Mouse (Mus musculus): ENCODE measurements around the gene Taf1b. TPM values are rescaled to one million over a fixed set of nuclear protein-coding genes. Genes with fewer than 3 reads are reported as not detected.
"Not testable (repeated sequence)": the region's sequence is repeated elsewhere in the genome, so short reads cannot be mapped to it uniquely, and the experiment has no call there.

Gene Taf1b
- polyA plus RNA-seq, 1 experiment, result not detected

DNA sequence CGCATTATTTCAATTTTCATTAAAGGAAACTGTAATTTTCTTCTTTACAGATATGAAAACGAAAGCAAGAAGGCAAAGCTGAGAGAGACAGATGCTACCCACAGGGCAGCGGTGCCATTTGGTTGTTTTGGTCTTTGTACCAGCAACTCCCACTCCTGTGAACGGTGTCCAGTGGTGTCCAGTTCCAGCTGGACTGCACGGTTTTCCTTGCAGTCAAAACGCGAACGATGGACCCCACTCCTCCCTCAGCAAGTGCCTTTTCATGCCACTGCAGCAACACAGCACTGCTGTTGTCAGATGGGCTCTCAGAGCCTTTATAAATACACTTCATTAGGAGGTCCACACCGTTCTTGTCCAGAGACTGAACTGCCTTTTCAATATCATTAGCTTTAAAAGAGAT, 5.1 kb upstream of the Taf1b start:
- TF ChIP-seq POLR2A (IDR thresholded peaks at IDR 0.05; ENCODE audit: insufficient read depth, low read depth, low read length), result no peak
- TF ChIP-seq CTCF (IDR thresholded peaks at IDR 0.05; ENCODE audit: insufficient read depth, low read depth, low read length), result no peak
- H3K4me1 ChIP-seq (ENCODE audit: control insufficient read depth, insufficient read depth, low read length), result no peaks in the 10 kb centered on the region
- H3K4me3 ChIP-seq (ENCODE audit: insufficient read depth, low read depth, low read length), result no peak overlapping the region
- no peak overlapping the region for H3K27ac ChIP-seq (ENCODE audit: insufficient read depth, low read depth, low read length)
- WGBS, result 57% methylated on average over 9 of the region's 9 CpGs

DNA sequence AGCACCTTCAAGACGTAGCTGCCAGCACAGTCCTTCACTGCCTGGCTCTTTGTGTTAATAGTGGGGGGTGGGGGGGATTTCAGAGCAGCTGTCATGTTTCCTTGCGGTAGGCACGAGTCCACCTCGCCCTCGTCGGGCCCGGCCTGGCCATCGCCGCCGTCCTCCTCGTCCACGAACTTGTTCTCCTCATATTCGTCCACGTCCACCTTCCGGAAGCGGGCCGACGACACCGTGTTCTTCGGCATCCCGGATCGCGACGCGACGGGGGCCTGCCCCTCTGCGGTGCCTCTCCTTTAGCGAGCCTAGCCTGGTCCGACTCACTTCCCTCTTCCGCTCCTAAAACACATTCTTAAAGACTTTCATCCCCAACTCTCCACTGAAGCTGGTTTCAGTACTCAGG, 4.7 kb upstream of the Taf1b start:
- H3K4me3 ChIP-seq (ENCODE audit: insufficient read depth, low read depth, low read length), result 0 out of 2 replicates have a peak overlapping the region, but pooled peaks have one; percentile 27
- no peaks in the 10 kb centered on the region for H3K4me1 ChIP-seq (ENCODE audit: control insufficient read depth, insufficient read depth, low read length)
- WGBS, result 60% methylated on average over 30 of the region's 30 CpGs
- no peak overlapping the region for H3K27ac ChIP-seq (ENCODE audit: insufficient read depth, low read depth, low read length)
- TF ChIP-seq POLR2A (IDR thresholded peaks at IDR 0.05; ENCODE audit: insufficient read depth, low read depth, low read length) (no peak), CTCF (IDR thresholded peaks at IDR 0.05; ENCODE audit: insufficient read depth, low read depth, low read length) (no peak)

DNA sequence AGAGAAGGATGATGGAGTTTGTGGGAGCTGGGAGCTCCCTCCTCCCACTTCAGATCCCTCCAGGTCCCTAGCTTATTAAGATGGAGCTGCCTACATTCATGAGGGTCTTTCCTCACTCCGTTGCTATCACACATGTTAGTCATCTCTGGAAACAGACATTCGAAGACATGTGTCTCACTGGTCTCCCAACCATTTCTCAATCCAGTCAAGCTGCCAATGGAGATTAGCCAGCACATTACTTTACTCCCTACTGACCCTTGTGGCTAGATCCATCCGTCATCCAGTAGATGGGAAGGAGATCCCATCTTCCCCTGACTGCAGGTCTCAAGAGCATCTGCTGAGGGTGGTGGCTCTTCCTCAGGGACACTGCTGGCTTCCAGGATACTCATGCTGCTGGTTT, 3.4 kb upstream of the Taf1b start:
- H3K4me3 ChIP-seq (ENCODE audit: insufficient read depth, low read depth, low read length); H3K27ac ChIP-seq (ENCODE audit: insufficient read depth, low read depth, low read length); H3K4me1 ChIP-seq (ENCODE audit: control insufficient read depth, insufficient read depth, low read length): not testable (repeated sequence)
- 90% methylated on average over 3 of the region's 3 CpGs for WGBS

DNA sequence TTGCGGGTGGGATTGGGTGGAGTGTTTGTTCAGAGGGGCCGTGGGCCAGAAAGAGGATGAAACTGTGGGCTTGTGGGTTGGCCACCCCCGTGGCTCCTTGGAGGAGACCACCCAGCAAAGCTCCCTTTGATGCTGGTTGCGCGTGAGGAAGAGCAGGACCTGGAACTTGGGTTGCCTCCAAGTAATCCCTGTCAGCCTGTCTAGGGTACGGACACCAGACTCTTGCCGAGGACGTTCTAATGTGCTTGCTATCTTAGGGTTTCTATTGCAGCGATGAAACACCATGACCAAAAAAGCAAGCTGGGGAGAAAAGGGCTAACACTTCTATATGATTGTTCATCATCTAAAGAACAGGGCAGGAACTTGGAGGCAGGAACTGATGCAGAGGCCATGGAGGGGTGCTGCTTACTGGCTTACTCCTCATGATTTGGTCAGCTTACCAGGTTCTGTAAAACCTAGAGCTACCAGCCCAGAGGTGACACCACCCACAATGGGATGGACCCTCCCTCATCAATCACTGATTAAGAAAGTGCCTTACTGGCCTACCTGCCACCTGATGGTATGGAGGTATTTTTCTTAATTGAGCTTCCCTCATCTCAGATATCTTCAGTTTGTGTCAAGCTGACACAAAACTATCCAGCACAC, 804 bp downstream of the Taf1b start:
- Histone ChIP-seq H3K27ac (ENCODE audit: insufficient read depth, low read depth, low read length) (0 out of 2 replicates have a peak overlapping the region, but pooled peaks have one; percentile 71), H3K4me3 (ENCODE audit: insufficient read depth, low read depth, low read length) (peak overlapping the region; percentile 99)
- H3K4me1 ChIP-seq (ENCODE audit: control insufficient read depth, insufficient read depth, low read length), result not testable (repeated sequence)
- WGBS, result under 1% methylated on average over 9 of the region's 9 CpGs

DNA sequence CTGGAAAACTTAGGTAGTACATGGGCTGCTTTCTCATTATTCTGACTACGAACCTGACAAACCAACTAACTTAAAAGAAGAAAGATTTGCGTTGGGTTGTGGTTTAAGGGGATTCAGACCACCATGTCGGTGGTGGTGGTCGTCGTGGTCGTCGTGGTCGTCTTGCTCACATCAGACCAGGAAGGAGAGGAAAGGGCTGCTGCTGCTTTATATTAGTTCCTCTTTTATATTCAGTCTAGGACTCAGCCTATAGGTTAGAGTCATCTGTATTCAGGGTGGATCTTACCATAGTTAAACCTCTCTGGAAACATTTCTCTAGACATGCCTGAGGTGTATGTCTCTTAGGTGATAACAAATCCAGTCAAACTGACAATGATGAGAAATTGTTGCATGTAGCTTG, 19.0 kb downstream of the Taf1b start:
- TF ChIP-seq CTCF (IDR thresholded peaks at IDR 0.05; ENCODE audit: insufficient read depth, low read depth, low read length) (no peak), POLR2A (IDR thresholded peaks at IDR 0.05; ENCODE audit: insufficient read depth, low read depth, low read length) (no peak)
- Histone ChIP-seq H3K4me3 (ENCODE audit: insufficient read depth, low read depth, low read length) (no peak overlapping the region), H3K4me1 (ENCODE audit: control insufficient read depth, insufficient read depth, low read length) (no peaks in the 10 kb centered on the region), H3K27ac (ENCODE audit: insufficient read depth, low read depth, low read length) (no peak overlapping the region)
- 92% methylated on average over 8 of the region's 8 CpGs for WGBS

DNA sequence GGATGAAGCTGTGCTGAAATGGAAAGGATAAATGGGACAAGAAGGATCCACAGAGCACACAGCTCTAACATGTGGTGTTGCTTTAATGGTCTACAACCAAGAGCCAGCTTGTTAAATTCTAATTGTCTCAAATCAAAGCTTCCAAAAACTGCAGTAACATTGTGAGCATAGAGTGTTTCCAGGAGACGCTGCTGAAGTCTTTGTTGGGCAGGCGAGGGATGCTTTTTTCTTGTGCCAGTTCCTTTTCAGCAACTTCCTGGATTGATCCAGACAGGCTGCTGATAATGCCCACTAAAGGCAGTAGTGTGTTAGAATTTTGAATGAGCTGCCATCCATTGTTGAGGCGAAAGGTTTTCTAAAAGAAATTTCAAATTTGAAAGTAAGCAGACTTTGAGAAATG, 22.9 kb downstream of the Taf1b start:
- TF ChIP-seq POLR2A (IDR thresholded peaks at IDR 0.05; ENCODE audit: insufficient read depth, low read depth, low read length), result no peak
- TF ChIP-seq CTCF (IDR thresholded peaks at IDR 0.05; ENCODE audit: insufficient read depth, low read depth, low read length), result no peak
- WGBS, result 40% methylated on average over 3 of the region's 3 CpGs
- H3K27ac ChIP-seq (ENCODE audit: insufficient read depth, low read depth, low read length), result no peak overlapping the region
- no peak overlapping the region for H3K4me3 ChIP-seq (ENCODE audit: insufficient read depth, low read depth, low read length)
- H3K4me1 ChIP-seq (ENCODE audit: control insufficient read depth, insufficient read depth, low read length), result no peaks in the 10 kb centered on the region

DNA sequence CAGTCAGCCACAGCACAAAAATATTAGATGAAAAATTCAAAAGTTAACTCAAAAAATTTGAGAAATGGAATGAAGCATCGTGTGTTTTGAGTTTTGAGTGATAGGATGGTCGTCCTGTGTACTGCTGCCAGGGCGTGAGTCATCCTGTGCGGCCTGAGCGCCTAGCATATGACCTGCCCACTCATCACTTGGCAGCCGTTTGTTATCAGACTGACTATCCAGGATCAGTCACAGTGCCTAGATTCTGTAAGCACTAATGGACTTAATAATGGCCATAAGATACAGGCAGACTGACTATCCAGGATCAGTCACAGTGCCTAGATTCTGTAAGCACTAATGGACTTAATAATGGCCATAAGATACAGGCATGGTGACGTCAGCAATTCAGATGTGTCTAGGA, 26.9 kb downstream of the Taf1b start:
- H3K4me3 ChIP-seq (ENCODE audit: insufficient read depth, low read depth, low read length); H3K4me1 ChIP-seq (ENCODE audit: control insufficient read depth, insufficient read depth, low read length); H3K27ac ChIP-seq (ENCODE audit: insufficient read depth, low read depth, low read length): not testable (repeated sequence)
- WGBS, result 88% methylated on average over 7 of the region's 7 CpGs

DNA sequence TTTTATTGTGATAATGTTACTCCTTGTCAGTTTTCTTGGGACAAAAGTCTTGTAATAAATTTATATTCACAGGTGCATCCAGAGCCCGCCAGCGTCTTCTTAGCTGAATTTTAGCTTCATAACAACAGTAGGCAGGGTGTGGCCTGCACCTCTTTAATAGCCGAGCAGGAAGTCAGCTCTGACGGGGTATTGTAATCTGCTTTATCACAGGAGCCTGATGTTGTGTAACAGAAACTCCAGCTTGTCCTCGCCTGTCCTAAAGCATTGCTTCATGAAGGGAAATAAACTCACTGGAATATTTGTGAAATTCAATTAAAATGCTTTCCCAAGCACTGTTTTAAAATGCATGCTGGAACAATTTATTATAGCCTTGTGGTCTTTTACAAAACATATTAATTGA, 38.2 kb downstream of the Taf1b start:
- TF ChIP-seq CTCF (IDR thresholded peaks at IDR 0.05; ENCODE audit: insufficient read depth, low read depth, low read length) (no peak), POLR2A (IDR thresholded peaks at IDR 0.05; ENCODE audit: insufficient read depth, low read depth, low read length) (no peak)
- Histone ChIP-seq H3K4me3 (ENCODE audit: insufficient read depth, low read depth, low read length) (no peak overlapping the region), H3K4me1 (ENCODE audit: control insufficient read depth, insufficient read depth, low read length) (peaks cover 3% of the 10 kb centered on the region; the same call in 1 of the 2 replicates), H3K27ac (ENCODE audit: insufficient read depth, low read depth, low read length) (no peak overlapping the region)
- 37% methylated on average over 5 of the region's 5 CpGs for WGBS

DNA sequence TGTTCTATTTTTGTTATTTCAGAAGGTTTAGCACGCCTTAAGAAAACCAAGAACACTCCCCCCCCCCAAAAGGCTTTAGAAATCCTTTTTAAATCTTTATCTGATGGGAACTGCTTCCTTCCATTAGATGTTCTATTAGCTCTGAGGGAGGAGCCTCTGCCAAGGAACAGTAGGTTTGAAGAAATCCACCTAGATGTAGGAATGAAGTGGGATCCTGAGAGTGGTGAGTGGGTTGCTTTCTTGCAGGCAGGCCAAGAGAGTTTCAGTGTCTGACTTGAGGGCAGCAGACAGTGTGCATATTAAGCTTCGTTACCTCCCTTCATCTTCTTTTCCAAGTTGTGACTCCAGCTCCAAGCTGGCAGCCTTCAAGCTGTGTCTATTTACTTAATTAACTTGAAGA, 39.0 kb downstream of the Taf1b start:
- no peak for TF ChIP-seq POLR2A (IDR thresholded peaks at IDR 0.05; ENCODE audit: insufficient read depth, low read depth, low read length)
- TF ChIP-seq CTCF (IDR thresholded peaks at IDR 0.05; ENCODE audit: insufficient read depth, low read depth, low read length), result no peak
- H3K4me3 ChIP-seq (ENCODE audit: insufficient read depth, low read depth, low read length), result no peak overlapping the region
- 50% methylated on average over 2 of the region's 2 CpGs for WGBS
- no peak overlapping the region for H3K27ac ChIP-seq (ENCODE audit: insufficient read depth, low read depth, low read length)
- H3K4me1 ChIP-seq (ENCODE audit: control insufficient read depth, insufficient read depth, low read length), result peaks cover 3% of the 10 kb centered on the region; the same call in 1 of the 2 replicates

DNA sequence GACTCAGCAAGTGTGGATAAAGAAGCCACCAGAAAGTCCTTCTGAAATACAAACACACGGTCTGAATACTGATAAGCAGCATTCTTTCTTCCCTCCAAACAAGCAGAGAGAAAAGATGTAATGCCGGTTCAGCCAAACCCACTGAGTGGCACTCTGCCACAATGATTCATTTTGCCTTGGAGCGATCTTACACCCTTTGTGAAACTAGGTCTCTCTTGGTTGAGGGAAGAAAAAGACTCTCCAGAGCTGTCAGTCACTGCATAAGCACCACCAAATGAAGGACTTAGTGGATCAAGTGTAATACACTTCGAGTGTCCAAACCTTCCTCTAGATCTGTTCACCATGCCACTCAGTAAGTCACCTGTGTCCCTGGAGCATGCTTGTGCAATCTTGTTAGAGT, 39.8 kb downstream of the Taf1b start:
- Histone ChIP-seq H3K27ac (ENCODE audit: insufficient read depth, low read depth, low read length) (no peak overlapping the region), H3K4me3 (ENCODE audit: insufficient read depth, low read depth, low read length) (no peak overlapping the region), H3K4me1 (ENCODE audit: control insufficient read depth, insufficient read depth, low read length) (peaks cover 3% of the 10 kb centered on the region; the same call in 1 of the 2 replicates)
- 45% methylated on average over 4 of the region's 4 CpGs for WGBS
- TF ChIP-seq CTCF (IDR thresholded peaks at IDR 0.05; ENCODE audit: insufficient read depth, low read depth, low read length) (no peak), POLR2A (IDR thresholded peaks at IDR 0.05; ENCODE audit: insufficient read depth, low read depth, low read length) (no peak)
